Mouse (Mus musculus): ENCODE results near the gene Mymx. TPM values are rescaled to one million over a fixed set of nuclear protein-coding genes. Genes with fewer than 3 reads are reported as not detected.

The Mymx gene
- polyA plus RNA-seq, 1 experiment from 2014 or later = 0.30 TPM

GRCm38 (mm10) chr17:45592606-45593431, 9.1 kb downstream of the Mymx start:
- WGBS = 57% methylated on average over 8 of the region's 8 CpGs
- H3K36me3 ChIP-seq (replicated peaks) = peaks cover 24% of the 10 kb centered on the region
- H3K27ac ChIP-seq = peak overlapping the region; percentile 66
- H3K9me3 ChIP-seq = no peaks in the 10 kb centered on the region
- DNase-seq (ENCODE audit: extremely low spot score, low spot score) = no peak
- peaks cover 68% of the 10 kb centered on the region for H3K4me1 ChIP-seq
- H3K4me3 ChIP-seq = peak overlapping the region; percentile 65
- H3K27me3 ChIP-seq (ENCODE audit: poor library complexity, severe bottlenecking) = peaks cover 65% of the 10 kb centered on the region

- DNase-seq (ENCODE audit: extremely low spot score, low spot score) = no peak
- Histone ChIP-seq H3K9me3 (peaks cover 3% of the 10 kb centered on the region; the same call in 1 of the 2 replicates), H3K4me3 (peak overlapping the region; percentile 65; the same call in 1 of the 2 replicates), H3K27ac (peak overlapping the region; percentile 66), H3K4me1 (peaks cover 60% of the 10 kb centered on the region), H3K27me3 (ENCODE audit: poor library complexity, severe bottlenecking) (peaks cover 56% of the 10 kb centered on the region), H3K36me3 (replicated peaks) (peaks cover 31% of the 10 kb centered on the region)
- 66% methylated on average over 16 of the region's 16 CpGs for WGBS
Observed at GRCm38 (mm10) chr17:45591701-45592605, 9.9 kb downstream of the Mymx start.

GRCm38 (mm10) chr17:45590410-45590809, 11.5 kb downstream of the Mymx start:
- 77% methylated on average over 6 of the region's 6 CpGs for WGBS
- Histone ChIP-seq H3K9me3 (peaks cover 11% of the 10 kb centered on the region; the same call in 1 of the 2 replicates), H3K4me3 (no peak overlapping the region), H3K27ac (no peak overlapping the region), H3K36me3 (replicated peaks) (peaks cover 42% of the 10 kb centered on the region), H3K4me1 (peaks cover 55% of the 10 kb centered on the region), H3K27me3 (ENCODE audit: poor library complexity, severe bottlenecking) (peaks cover 41% of the 10 kb centered on the region)
- no peak for DNase-seq (ENCODE audit: extremely low spot score, low spot score)

- 95% methylated on average over 8 of the region's 8 CpGs for WGBS
- Histone ChIP-seq H3K27ac (no peak overlapping the region), H3K9me3 (peaks cover 11% of the 10 kb centered on the region; the same call in 1 of the 2 replicates), H3K4me1 (peaks cover 55% of the 10 kb centered on the region), H3K4me3 (no peak overlapping the region), H3K36me3 (replicated peaks) (peaks cover 42% of the 10 kb centered on the region), H3K27me3 (ENCODE audit: poor library complexity, severe bottlenecking) (peaks cover 35% of the 10 kb centered on the region)
- DNase-seq (ENCODE audit: extremely low spot score, low spot score) = no peak
Observed at GRCm38 (mm10) chr17:45589844-45590243, 12.1 kb downstream of the Mymx start.

- H3K4me3 ChIP-seq = no peak overlapping the region
- peaks cover 11% of the 10 kb centered on the region; the same call in 1 of the 2 replicates for H3K9me3 ChIP-seq
- no peak for DNase-seq (ENCODE audit: extremely low spot score, low spot score)
- H3K27me3 ChIP-seq (ENCODE audit: poor library complexity, severe bottlenecking) = peaks cover 29% of the 10 kb centered on the region
- 96% methylated on average over 7 of the region's 7 CpGs for WGBS
- H3K27ac ChIP-seq = no peak overlapping the region
- peaks cover 42% of the 10 kb centered on the region for H3K36me3 ChIP-seq (replicated peaks)
- H3K4me1 ChIP-seq = peaks cover 55% of the 10 kb centered on the region
Observed at GRCm38 (mm10) chr17:45589236-45589635, 12.7 kb downstream of the Mymx start.

- peaks cover 52% of the 10 kb centered on the region for H3K4me1 ChIP-seq
- H3K27ac ChIP-seq = no peak overlapping the region
- 93% methylated on average over 7 of the region's 7 CpGs for WGBS
Observed at GRCm38 (mm10) chr17:45588370-45588769, 13.5 kb downstream of the Mymx start.

GRCm38 (mm10) chr17:45586449-45586837, 15.5 kb downstream of the Mymx start:
- Histone ChIP-seq H3K4me1 (peaks cover 35% of the 10 kb centered on the region), H3K27me3 (ENCODE audit: poor library complexity, severe bottlenecking) (0 out of 2 replicates have a peak, but pooled peaks cover 1% of the 10 kb centered on the region), H3K27ac (peak overlapping the region; percentile 77; the same call in 1 of the 2 replicates), H3K9me3 (peaks cover 11% of the 10 kb centered on the region; the same call in 1 of the 2 replicates), H3K4me3 (no peak overlapping the region), H3K36me3 (replicated peaks) (peaks cover 42% of the 10 kb centered on the region)
- WGBS = 95% methylated on average over 3 of the region's 3 CpGs
- no peak for DNase-seq (ENCODE audit: extremely low spot score, low spot score)

More at GRCm38 (mm10) chr17:45588370-45588769, 13.5 kb downstream of the Mymx start:
- Histone ChIP-seq H3K9me3 (peaks cover 11% of the 10 kb centered on the region; the same call in 1 of the 2 replicates), H3K36me3 (replicated peaks) (peaks cover 42% of the 10 kb centered on the region), H3K4me3 (no peak overlapping the region), H3K27me3 (ENCODE audit: poor library complexity, severe bottlenecking) (peaks cover 21% of the 10 kb centered on the region)
- DNase-seq (ENCODE audit: extremely low spot score, low spot score) = no peak

- 53% methylated on average over 23 of the region's 23 CpGs for WGBS
- Histone ChIP-seq H3K4me3 (peak overlapping the region; percentile 9; the same call in 1 of the 2 replicates), H3K4me1 (peaks cover 37% of the 10 kb centered on the region), H3K36me3 (replicated peaks) (peaks cover 42% of the 10 kb centered on the region), H3K27ac (peak overlapping the region; percentile 77), H3K9me3 (peaks cover 11% of the 10 kb centered on the region; the same call in 1 of the 2 replicates), H3K27me3 (ENCODE audit: poor library complexity, severe bottlenecking) (no peaks in the 10 kb centered on the region)
- no peak for DNase-seq (ENCODE audit: extremely low spot score, low spot score)
Observed at GRCm38 (mm10) chr17:45585725-45586448, 16.0 kb downstream of the Mymx start.

- H3K4me1 ChIP-seq = peaks cover 37% of the 10 kb centered on the region
- peak overlapping the region; percentile 9 for H3K4me3 ChIP-seq
- peaks cover 11% of the 10 kb centered on the region; the same call in 1 of the 2 replicates for H3K9me3 ChIP-seq
- H3K27me3 ChIP-seq (ENCODE audit: poor library complexity, severe bottlenecking) = no peaks in the 10 kb centered on the region
- WGBS = 16% methylated on average over 14 of the region's 14 CpGs
- peaks cover 40% of the 10 kb centered on the region for H3K36me3 ChIP-seq (replicated peaks)
- H3K27ac ChIP-seq = peak overlapping the region; percentile 77
- peak; percentile 82 for DNase-seq (ENCODE audit: extremely low spot score, low spot score)
Observed at GRCm38 (mm10) chr17:45584939-45585678, 16.8 kb downstream of the Mymx start.

GRCm38 (mm10) chr17:45584096-45584896, 17.6 kb downstream of the Mymx start:
- H3K27me3 ChIP-seq (ENCODE audit: poor library complexity, severe bottlenecking) = no peaks in the 10 kb centered on the region
- peaks cover 32% of the 10 kb centered on the region for H3K36me3 ChIP-seq (replicated peaks)
- WGBS = 37% methylated on average over 12 of the region's 12 CpGs
- no peak for DNase-seq (ENCODE audit: extremely low spot score, low spot score)
- peak overlapping the region; percentile 77 for H3K27ac ChIP-seq
- H3K4me1 ChIP-seq = peaks cover 37% of the 10 kb centered on the region
- peaks cover 11% of the 10 kb centered on the region; the same call in 1 of the 2 replicates for H3K9me3 ChIP-seq
- peak overlapping the region; percentile 4 for H3K4me3 ChIP-seq
